Mouse (Mus musculus) hindbrain, postnatal 0 days (tissue): ENCODE data around the gene Gm10260. TPM values are rescaled to one million over a fixed set of nuclear protein-coding genes. Genes with fewer than 3 reads are reported as not detected.

Experiments used
- ATAC-seq: fragments of 200-750 bp; cut with Nextera tagmentation; 2 replicates; pipeline ENCODE4 v1.8.0; 2017; ENCODE audit warnings: mild to moderate bottlenecking, moderate TSS enrichment, moderate library complexity
- DNase-seq: peaks from one replicate; pipeline ENCODE4 v3.0.0-alpha.2; 2015; ENCODE audit warnings: low spot score
- H3K27ac ChIP-seq: fragments of 300-500 bp; sonication (generic); 2 replicates; pipeline ENCODE4 v1.5.1; 2014; ENCODE audit warnings: mild to moderate bottlenecking
- H3K27me3 ChIP-seq: fragments of 300-500 bp; sonication (generic); 2 replicates; pipeline ENCODE4 v1.6.1; 2014; ENCODE audit warnings: low read length, mixed read lengths; ENCODE audit not compliant: insufficient read depth
- H3K36me3 ChIP-seq: fragments of 300-500 bp; sonication (generic); 2 replicates; pipeline ENCODE4 v1.6.1; 2014; ENCODE audit warnings: low read length, mixed read lengths; ENCODE audit not compliant: insufficient read depth
- H3K4me1 ChIP-seq: fragments of 300-500 bp; sonication (generic); 2 replicates; pipeline ENCODE4 v1.6.1; 2014; ENCODE audit warnings: antibody characterized with exemption, low read length, mixed read lengths; ENCODE audit not compliant: insufficient read depth
- H3K4me2 ChIP-seq: fragments of 300-500 bp; sonication (generic); 2 replicates; pipeline ENCODE4 v1.6.1; 2014; ENCODE audit warnings: low read depth, mild to moderate bottlenecking, low read length, moderate library complexity, mixed read lengths
- H3K4me3 ChIP-seq: fragments of 300-500 bp; sonication (generic); 2 replicates; pipeline ENCODE4 v1.5.1; 2014; ENCODE audit warnings: low read length
- H3K9ac ChIP-seq: fragments of 300-500 bp; sonication (generic); replicated peaks from 2 replicates; pipeline ENCODE4 v1.6.1; 2014; ENCODE audit warnings: mild to moderate bottlenecking, low read length, moderate library complexity, mixed read lengths
- H3K9me3 ChIP-seq: fragments of 300-500 bp; sonication (generic); 2 replicates; pipeline ENCODE4 v1.6.1; 2016; ENCODE audit warnings: low read length, mixed read lengths
- CTCF ChIP-seq: IDR thresholded peaks from 2 replicates; pipeline ENCODE4 v1.5.1; 2016; ENCODE audit warnings: antibody characterized with exemption, control low read depth, low read depth
- WGBS: fragments of 180-500 bp; shearing (Covaris S2); extraction: QIAGEN DNeasy Blood & Tissue Kit; methylation state at CpG from one replicate; pipeline ENCODE4 v1.1.7; 2014; 5-methylcytosine and 5-hydroxymethylcytosine counted together
- polyA plus RNA-seq: library from polyadenylated mRNA; unstranded; fragments of >200 nt; fragmentation: Nextera tagmentation; extraction: Ambion mirVana; gene quantifications from 2 replicates; pipeline ENCODE4 v1.2.1, GENCODE M21; 2015
- total RNA-seq: library from RNA; depleted of rRNA; stranded (reverse); fragments of >200 nt; gene quantifications from 2 replicates; pipeline ENCODE4 v1.2.3, GENCODE M21; 2014

Gene Gm10260
- total and polyA plus RNA-seq, 2 experiments from 2014 or later, result 4.0 to 196 TPM

- no peaks in the 10 kb centered on the region for H3K27me3 ChIP-seq
- no peak overlapping the region for H3K4me3 ChIP-seq
- DNase-seq (no peak), ATAC-seq (no peak)
- TF ChIP-seq CTCF, result no peak
- WGBS, result 87% methylated on average over 2 of the region's 2 CpGs
- no peak overlapping the region for H3K27ac ChIP-seq
- H3K9ac ChIP-seq, result no peak overlapping the region
- H3K4me2 ChIP-seq, result no peak overlapping the region
- H3K36me3 ChIP-seq, result no peaks in the 10 kb centered on the region
- no peaks in the 10 kb centered on the region for H3K9me3 ChIP-seq
- H3K4me1 ChIP-seq, result no peaks in the 10 kb centered on the region
These were observed 48.9 kb downstream of the Gm10260 start for GRCm38 (mm10) chr13:97711510-97711909.
